Mouse (Mus musculus) heart, embryonic 11.5 days (tissue): ENCODE results near the gene Lpp. TPM values are rescaled to one million over a fixed set of nuclear protein-coding genes. Genes with fewer than 3 reads are reported as not detected.

Source experiments
- ATAC-seq: fragments of 200-750 bp; cut with Nextera tagmentation; replicated peaks from 2 replicates; pipeline ENCODE4 v1.8.0; 2017; ENCODE audit warnings: moderate library complexity; ENCODE audit not compliant: insufficient number of reproducible peaks, low FRiP score, low TSS enrichment
- H3K27ac ChIP-seq: fragments of 300-500 bp; sonication (generic); 2 replicates; pipeline ENCODE4 v1.5.1; 2014; ENCODE audit warnings: mild to moderate bottlenecking, low read depth, low read length
- H3K27me3 ChIP-seq: fragments of 300-500 bp; sonication (generic); 2 replicates; pipeline ENCODE4 v1.6.1; 2014; ENCODE audit warnings: mild to moderate bottlenecking, low read length, mixed read lengths; ENCODE audit not compliant: control insufficient read depth, insufficient read depth
- H3K36me3 ChIP-seq: fragments of 300-500 bp; sonication (generic); 2 replicates; pipeline ENCODE4 v1.6.1; 2014; ENCODE audit warnings: mild to moderate bottlenecking, low read length, moderate library complexity, mixed read lengths; ENCODE audit not compliant: control insufficient read depth, insufficient read depth
- H3K4me1 ChIP-seq: fragments of 300-500 bp; sonication (generic); 2 replicates; pipeline ENCODE4 v1.6.1; 2014; ENCODE audit warnings: low read length; ENCODE audit not compliant: control insufficient read depth, insufficient read depth
- H3K4me2 ChIP-seq: fragments of 300-500 bp; sonication (generic); 2 replicates; pipeline ENCODE4 v1.6.1; 2014; ENCODE audit warnings: mild to moderate bottlenecking, moderate library complexity
- H3K4me3 ChIP-seq: fragments of 300-500 bp; sonication (generic); 2 replicates; pipeline ENCODE4 v1.5.1; 2014; ENCODE audit warnings: low read depth, low read length
- H3K9ac ChIP-seq: fragments of 300-500 bp; sonication (generic); 2 replicates; pipeline ENCODE4 v1.6.1; 2014; ENCODE audit warnings: mild to moderate bottlenecking, low read depth, low read length, moderate library complexity
- H3K9me3 ChIP-seq: fragments of 300-500 bp; sonication (generic); replicated peaks from 2 replicates; pipeline ENCODE4 v1.6.1; 2016; ENCODE audit warnings: low read length; ENCODE audit not compliant: control insufficient read depth
- WGBS: fragments of 180-500 bp; shearing (Covaris S2); extraction: QIAGEN DNeasy Blood & Tissue Kit; methylation state at CpG from one replicate; pipeline ENCODE4 v1.1.7; 2014; ENCODE audit not compliant: insufficient replicate concordance; 5-methylcytosine and 5-hydroxymethylcytosine counted together
- polyA plus RNA-seq: library from polyadenylated mRNA; unstranded; fragments of >200 nt; fragmentation: Nextera tagmentation; extraction: Ambion mirVana; gene quantifications from 2 replicates; pipeline ENCODE4 v1.2.1, GENCODE M21; 2014

Lpp gene
- polyA plus RNA-seq, 1 experiment from 2014 or later: 59.2 TPM

GRCm38 (mm10) chr16:24453536-24453935 lies 60.2 kb downstream of the Lpp start:
- no peak overlapping the region for H3K9ac ChIP-seq
- H3K36me3 ChIP-seq: 0 out of 2 replicates have a peak, but pooled peaks cover 5% of the 10 kb centered on the region
- no peak for ATAC-seq
- 0 out of 2 replicates have a peak overlapping the region, but pooled peaks have one; percentile 5 for H3K27ac ChIP-seq
- H3K4me1 ChIP-seq: peaks cover 55% of the 10 kb centered on the region
- 65% methylated on average over 4 of the region's 4 CpGs for WGBS
- H3K4me3 ChIP-seq: no peak overlapping the region
- no peaks in the 10 kb centered on the region for H3K27me3 ChIP-seq
- no peaks in the 10 kb centered on the region for H3K9me3 ChIP-seq
- H3K4me2 ChIP-seq: no peak overlapping the region

GRCm38 (mm10) chr16:24454493-24454892 lies 61.2 kb downstream of the Lpp start:
- 0 out of 2 replicates have a peak, but pooled peaks cover 5% of the 10 kb centered on the region for H3K36me3 ChIP-seq
- no peak overlapping the region for H3K4me3 ChIP-seq
- H3K4me2 ChIP-seq: no peak overlapping the region
- 17% methylated on average over 4 of the region's 4 CpGs for WGBS
- no peaks in the 10 kb centered on the region for H3K27me3 ChIP-seq
- H3K9me3 ChIP-seq: no peaks in the 10 kb centered on the region
- peak overlapping the region; percentile 50; the same call in 1 of the 2 replicates for H3K27ac ChIP-seq
- peaks cover 47% of the 10 kb centered on the region for H3K4me1 ChIP-seq
- H3K9ac ChIP-seq: no peak overlapping the region
- ATAC-seq: no peak

GRCm38 (mm10) chr16:24455361-24455855 lies 62.1 kb downstream of the Lpp start:
- Histone ChIP-seq H3K9me3 (no peaks in the 10 kb centered on the region), H3K27ac (no peak overlapping the region), H3K9ac (no peak overlapping the region), H3K27me3 (no peaks in the 10 kb centered on the region), H3K36me3 (0 out of 2 replicates have a peak, but pooled peaks cover 5% of the 10 kb centered on the region), H3K4me3 (no peak overlapping the region), H3K4me2 (no peak overlapping the region), H3K4me1 (peaks cover 37% of the 10 kb centered on the region)
- no peak for ATAC-seq
- WGBS: 50% methylated on average over 3 of the region's 3 CpGs

GRCm38 (mm10) chr16:24463842-24464241 lies 70.5 kb downstream of the Lpp start:
- H3K4me2 ChIP-seq: no peak overlapping the region
- H3K27ac ChIP-seq: no peak overlapping the region
- no peak overlapping the region for H3K9ac ChIP-seq
- no peak for ATAC-seq
- H3K4me1 ChIP-seq: 0 out of 2 replicates have a peak, but pooled peaks cover 7% of the 10 kb centered on the region
- no peaks in the 10 kb centered on the region for H3K9me3 ChIP-seq
- 87% methylated on average over 2 of the region's 2 CpGs for whole genome bisulfite sequencing
- H3K4me3 ChIP-seq: no peak overlapping the region
- no peaks in the 10 kb centered on the region for H3K36me3 ChIP-seq
- no peaks in the 10 kb centered on the region for H3K27me3 ChIP-seq

DNA sequence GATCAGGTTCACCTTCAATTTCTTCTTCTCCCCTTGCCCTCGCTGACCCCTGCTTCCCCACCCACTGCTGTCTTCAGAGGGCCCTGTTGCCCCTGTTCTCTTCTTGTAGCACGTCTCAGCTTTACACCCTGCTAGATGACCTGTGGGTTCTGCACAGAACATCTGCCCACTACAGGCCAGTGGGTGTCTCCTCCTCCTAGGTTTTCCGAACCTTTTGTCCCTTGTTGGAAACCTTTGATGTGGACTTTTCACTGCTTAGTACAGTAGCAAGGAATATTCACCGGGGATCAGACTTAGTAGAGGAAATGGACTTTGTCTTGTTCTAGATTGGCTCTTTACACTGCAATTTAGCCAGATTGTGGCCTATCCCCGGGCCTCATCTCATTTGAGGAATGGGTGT lies 71.1 kb downstream of the Lpp start:
- Histone ChIP-seq H3K9me3 (no peaks in the 10 kb centered on the region), H3K4me1 (0 out of 2 replicates have a peak, but pooled peaks cover 12% of the 10 kb centered on the region), H3K9ac (no peak overlapping the region), H3K36me3 (no peaks in the 10 kb centered on the region), H3K4me3 (no peak overlapping the region), H3K27me3 (no peaks in the 10 kb centered on the region), H3K27ac (no peak overlapping the region), H3K4me2 (no peak overlapping the region)
- no peak for ATAC-seq
- WGBS: 74% methylated on average over 5 of the region's 5 CpGs

DNA sequence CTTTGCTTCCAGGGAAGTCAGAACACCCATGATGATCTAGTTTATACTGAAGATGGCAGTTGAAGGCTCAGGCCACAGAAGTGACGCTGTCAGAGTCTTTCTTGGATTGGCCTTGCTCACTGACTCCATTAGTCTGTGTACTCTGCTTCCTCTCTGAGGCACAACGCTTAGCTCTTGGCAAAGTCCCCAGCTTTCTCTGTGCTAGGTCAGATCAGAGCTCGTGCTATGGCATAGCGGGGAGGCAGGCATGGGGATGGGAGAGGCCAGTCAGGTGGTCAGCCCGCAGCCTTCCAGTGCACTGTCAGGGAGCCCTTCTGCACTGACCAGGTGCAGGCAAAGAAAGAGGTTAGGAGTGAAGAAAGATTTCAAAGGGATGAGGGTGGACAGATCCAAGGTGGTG lies 72.3 kb downstream of the Lpp start:
- H3K9ac ChIP-seq: no peak overlapping the region
- no peaks in the 10 kb centered on the region for H3K9me3 ChIP-seq
- no peak overlapping the region for H3K4me2 ChIP-seq
- no peaks in the 10 kb centered on the region for H3K36me3 ChIP-seq
- H3K27me3 ChIP-seq: no peaks in the 10 kb centered on the region
- 88% methylated on average over 5 of the region's 5 CpGs for WGBS
- 0 out of 2 replicates have a peak, but pooled peaks cover 12% of the 10 kb centered on the region for H3K4me1 ChIP-seq
- H3K4me3 ChIP-seq: no peak overlapping the region
- ATAC-seq: no peak
- no peak overlapping the region for H3K27ac ChIP-seq

DNA sequence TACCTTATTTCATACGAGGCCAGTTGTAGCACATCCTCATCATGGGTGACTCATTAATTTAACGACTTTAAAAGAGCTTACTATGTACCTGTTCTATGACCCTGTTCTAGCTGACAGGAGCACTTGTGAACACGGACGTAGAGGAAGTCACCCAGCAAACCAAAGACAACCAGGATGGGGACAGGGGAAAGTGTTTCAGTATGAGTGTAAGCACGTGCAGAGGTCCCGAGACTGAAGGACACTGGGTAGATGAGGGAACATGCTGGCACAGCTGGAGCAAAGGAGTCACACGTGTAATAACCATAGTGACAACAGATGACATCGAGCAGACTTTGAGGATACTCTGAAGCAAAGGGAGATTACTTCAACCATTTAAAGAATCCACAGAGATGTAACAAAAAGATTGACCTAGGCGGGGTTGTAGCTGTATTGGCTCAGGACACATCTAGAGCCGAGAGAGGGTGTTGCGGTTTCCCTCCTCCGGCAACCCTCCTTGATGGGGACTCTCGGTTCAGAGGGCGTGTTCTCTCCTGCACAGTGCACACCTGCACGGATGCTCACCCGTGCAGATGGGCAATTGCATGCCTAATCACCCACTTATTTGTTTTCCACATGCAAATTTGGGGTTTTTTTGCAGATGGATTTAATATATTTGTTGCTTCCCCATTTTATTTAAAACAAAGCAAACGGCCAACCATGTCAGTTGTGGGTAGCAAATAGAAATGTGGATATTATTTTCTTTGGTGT lies 74.4 kb downstream of the Lpp start:
- Histone ChIP-seq H3K9me3 (no peaks in the 10 kb centered on the region), H3K9ac (no peak overlapping the region), H3K4me1 (0 out of 2 replicates have a peak, but pooled peaks cover 5% of the 10 kb centered on the region), H3K4me2 (no peak overlapping the region), H3K36me3 (no peaks in the 10 kb centered on the region), H3K27ac (no peak overlapping the region), H3K4me3 (no peak overlapping the region), H3K27me3 (no peaks in the 10 kb centered on the region)
- no peak for ATAC-seq
- 85% methylated on average over 17 of the region's 17 CpGs for WGBS

- H3K9me3 ChIP-seq: no peaks in the 10 kb centered on the region
- WGBS: 53% methylated on average over 3 of the region's 3 CpGs
- no peak overlapping the region for H3K4me3 ChIP-seq
- H3K4me1 ChIP-seq: 0 out of 2 replicates have a peak, but pooled peaks cover 5% of the 10 kb centered on the region
- no peak for ATAC-seq
- H3K36me3 ChIP-seq: no peaks in the 10 kb centered on the region
- H3K27me3 ChIP-seq: no peaks in the 10 kb centered on the region
- no peak overlapping the region for H3K4me2 ChIP-seq
- H3K9ac ChIP-seq: no peak overlapping the region
- no peak overlapping the region for H3K27ac ChIP-seq
Measured at GRCm38 (mm10) chr16:24469313-24469712, 76.0 kb downstream of the Lpp start.
